Mouse (Mus musculus): ENCODE measurements around the gene Igtp. TPM values are rescaled to one million over a fixed set of nuclear protein-coding genes. Genes with fewer than 3 reads are reported as not detected.

The Igtp gene
- 2.6 and 4.7 TPM in 2 replicates for polyA plus RNA-seq (2012; rRNA removed)

GRCm38 (mm10) chr11:58199229-58200037 is at the start of gene Igtp, which contains the start of gene Irgm2:
TSS of gene Igtp (plus strand) at chr11:58199556.
TSS of gene Irgm2 (plus strand) at chr11:58199618.

GRCm38 (mm10) chr11:58168167-58168915 is 31.0 kb upstream of the Igtp start, which contains the start of gene Gemin5:
TSS of gene Gemin5 (minus strand) at chr11:58168539.

GRCm38 (mm10) chr11:58171459-58172091 is 27.8 kb upstream of the Igtp start, which contains the start of gene Mrpl22:
TSS of gene Mrpl22 (plus strand) at chr11:58171661.

Other genes with a start within 250 kb of the Igtp start
- gene Larp1, start 190.5 kb upstream of the Igtp start, polyA plus RNA-seq (2012; rRNA removed), result 45.5 and 48.0 TPM in 2 replicates
- gene Gm12248, start 106.4 kb upstream of the Igtp start, polyA plus RNA-seq (2012; rRNA removed), result not detected in 2 replicates
- gene Cnot8, start 95.4 kb upstream of the Igtp start, polyA plus RNA-seq (2012; rRNA removed), result 107 and 111 TPM in 2 replicates
- gene Gemin5, start 31.0 kb upstream of the Igtp start, polyA plus RNA-seq (2012; rRNA removed), result 11.3 and 12.1 TPM in 2 replicates
- gene Mrpl22, start 27.9 kb upstream of the Igtp start, polyA plus RNA-seq (2012; rRNA removed), result 77.5 and 91.2 TPM in 2 replicates
- 2.0 and 2.4 TPM in 2 replicates for gene Irgm2, start 62 bp downstream of the Igtp start, polyA plus RNA-seq (2012; rRNA removed)
- 0.04 and 0.05 TPM in 2 replicates for gene 4930438A08Rik, start 75.2 kb downstream of the Igtp start, polyA plus RNA-seq (2012; rRNA removed)
- gene Zfp692, start 107.5 kb downstream of the Igtp start, polyA plus RNA-seq (2012; rRNA removed), result 62.8 and 69.6 TPM in 2 replicates
- gene Zfp672, start 130.8 kb downstream of the Igtp start, polyA plus RNA-seq (2012; rRNA removed), result 35.2 and 38.3 TPM in 2 replicates
- 38.0 and 39.2 TPM in 2 replicates for gene Sh3bp5l, start 131.2 kb downstream of the Igtp start, polyA plus RNA-seq (2012; rRNA removed)
- 0.11 and 0.13 TPM in 2 replicates for gene Lypd8, start 179.5 kb downstream of the Igtp start, polyA plus RNA-seq (2012; rRNA removed)
- not detected in 2 replicates for gene 1810065E05Rik, start 221.6 kb downstream of the Igtp start, polyA plus RNA-seq (2012; rRNA removed)
- gene Gm12253, start 233.0 kb downstream of the Igtp start, polyA plus RNA-seq (2012; rRNA removed), result not detected in 2 replicates

Data from central nervous system, embryonic 14 days (tissue).